In the genomic region with DNA sequence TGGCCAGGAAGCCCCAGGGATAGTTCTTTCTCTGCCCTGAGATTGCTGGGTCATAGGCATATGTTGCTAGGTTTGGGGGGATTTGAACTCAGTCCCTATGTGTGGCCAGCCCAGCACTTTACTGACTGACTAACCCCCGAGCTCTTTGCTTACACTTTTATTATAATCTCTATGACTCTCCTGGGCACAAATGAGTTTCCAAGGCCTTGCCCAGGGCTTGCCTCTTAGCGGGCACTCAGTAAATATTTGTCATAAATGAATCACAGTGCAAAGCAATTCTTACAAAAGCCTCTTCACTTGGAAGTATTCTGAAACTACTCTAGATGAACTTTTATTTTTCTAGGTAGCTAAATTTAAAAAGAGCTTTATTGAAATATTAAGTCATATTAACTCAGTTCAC, we compare ENCODE assay signal across 27 mouse cellular contexts. TPM values are rescaled to one million over a fixed set of nuclear protein-coding genes. Genes with fewer than 3 reads are reported as not detected.
"Had no signal": no experiment of that assay in that cellular context is flagged by ENCODE, and none has a peak within 500 bp of the region (broad histone marks: within the 10 kb centered on the region; RNA-seq: fewer than 3 reads in every experiment).

No protein-coding gene starts in this region.

- DNase-seq: kidney, adult 11 months; kidney, adult 8-10 months; kidney, postnatal 10 days; kidney, postnatal 36 days; layer of hippocampus, adult 9-11 months; liver; retina, postnatal 1 day; right cerebral cortex, postnatal 25 days; spleen, adult 18-20 months; thymus, adult 18-20 months; thymus, postnatal 36 days had no signal

- H3K4me1 ChIP-seq: stomach, embryonic 15.5 days had no signal

- H3K9ac ChIP-seq: kidney, embryonic 15.5 days; limb, embryonic 13.5 days; liver, embryonic 12.5 days; liver, embryonic 15.5 days; lung, embryonic 14.5 days; stomach, embryonic 15.5 days had no signal

- ATAC-seq: liver, embryonic 12.5 days; midbrain, embryonic 16.5 days had no signal

- H3K27me3 ChIP-seq: kidney, embryonic 15.5 days; limb, embryonic 13.5 days; liver, embryonic 12.5 days; liver, embryonic 15.5 days; stomach, embryonic 15.5 days had no signal

- H3K36me3 ChIP-seq: midbrain, embryonic 12.5 days; neural tube, embryonic 13.5 days; stomach, embryonic 15.5 days had no signal

- H3K9me3 ChIP-seq: kidney, embryonic 15.5 days; limb, embryonic 10.5 days; limb, embryonic 13.5 days; liver, embryonic 12.5 days; liver, embryonic 15.5 days; midbrain, embryonic 12.5 days; neural tube, embryonic 13.5 days; stomach, embryonic 15.5 days had no signal

- H3K4me3 ChIP-seq: limb, embryonic 10.5 days; limb, embryonic 13.5 days; liver, embryonic 12.5 days; liver, embryonic 15.5 days; midbrain, embryonic 12.5 days; myocyte; neural tube, embryonic 13.5 days; stomach, embryonic 15.5 days had no signal

- H3K27ac ChIP-seq: limb, embryonic 10.5 days; limb, embryonic 13.5 days; liver, embryonic 12.5 days; macrophage; midbrain, embryonic 12.5 days; neural tube, embryonic 13.5 days; stomach, embryonic 15.5 days had no signal

- H3K4me2 ChIP-seq: liver, embryonic 12.5 days had no signal

RNA-seq across cellular contexts. Expression of gene Hsd17b13, which starts 26.7 kb away (rescaled TPM):
- total RNA-seq: layer of hippocampus, adult 18-20 months; layer of hippocampus, postnatal 25 days; megakaryocyte, adult 5-6 weeks; monocyte, adult 5-6 weeks had no signal
- polyA plus RNA-seq: limb, embryonic 10.5 days; limb, embryonic 13.5 days; macrophage; midbrain, embryonic 12.5 days; midbrain, embryonic 16.5 days; neural tube, embryonic 13.5 days had no signal
